Mouse (Mus musculus) adrenal gland, adult (tissue): ENCODE data around the gene Ubald1.

Experiments used
- DNase-seq, 2 experiments: peaks; one replicate each; pipeline ENCODE4 v3.0.0; 2022 to 2023; ENCODE audit warnings: low spot score in 1 of 2; ENCODE audit not compliant: inconsistent age in 2 of 2

Gene Ubald1

DNA sequence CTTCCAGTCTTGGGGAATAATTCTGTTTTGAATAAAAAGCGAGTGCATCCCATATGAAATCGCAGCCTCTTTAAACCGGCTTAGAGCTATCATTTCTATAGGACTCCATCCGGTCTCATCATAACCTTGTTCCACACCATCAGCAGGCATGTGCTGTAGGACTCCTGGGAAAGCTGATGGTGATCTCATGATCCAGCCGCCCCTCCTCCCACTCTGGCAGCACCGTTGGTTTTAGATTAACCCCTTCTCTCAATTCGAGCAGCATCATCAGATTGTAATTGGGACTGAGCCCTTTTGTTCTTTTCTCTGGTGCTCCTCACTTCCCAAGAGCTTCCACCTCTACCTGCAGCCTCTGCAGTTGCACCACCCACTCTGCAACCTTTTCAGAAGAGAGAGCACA lies 21.1 kb upstream of the Ubald1 start:
- no peak for DNase-seq

DNA sequence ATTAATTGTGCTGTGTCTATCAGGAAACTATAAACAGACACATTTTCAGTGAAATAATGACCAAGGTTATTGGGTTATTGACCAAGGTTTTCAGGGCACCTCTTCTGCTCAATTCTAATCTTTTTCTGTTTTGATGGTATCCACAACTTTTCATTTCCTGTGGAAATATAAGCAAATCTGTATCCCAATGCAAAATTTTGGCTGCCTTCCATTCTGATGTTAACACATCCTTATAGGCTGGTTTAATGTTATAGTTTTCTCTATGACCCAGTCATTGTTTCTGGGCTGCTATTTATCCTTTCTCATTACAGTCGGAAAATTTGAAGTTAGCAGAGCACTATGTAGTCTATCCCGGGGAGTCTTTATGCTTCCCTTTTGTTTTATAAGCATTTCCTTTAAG lies 19.6 kb upstream of the Ubald1 start:
- no peak for DNase-seq

DNA sequence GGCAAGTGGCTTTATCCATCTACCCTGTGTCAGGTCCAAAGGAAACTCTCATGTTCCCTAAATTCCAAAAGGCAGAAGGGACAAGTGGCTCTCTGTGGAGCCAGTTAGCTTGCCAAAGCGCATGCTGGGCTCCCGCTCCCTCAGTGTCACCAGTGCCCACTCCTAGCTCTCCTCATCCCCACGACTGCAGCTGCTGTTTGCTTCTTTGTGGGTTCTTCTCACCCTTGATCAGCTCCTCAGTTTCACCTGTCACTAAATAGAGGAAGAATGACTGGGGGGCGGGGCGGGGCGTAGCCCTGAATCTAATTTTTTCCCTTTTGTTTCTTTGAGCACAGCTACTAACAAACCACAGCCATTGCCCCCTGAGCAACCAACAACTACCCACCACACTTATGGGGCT lies 18.8 kb upstream of the Ubald1 start:
- no peak for DNase-seq

DNA sequence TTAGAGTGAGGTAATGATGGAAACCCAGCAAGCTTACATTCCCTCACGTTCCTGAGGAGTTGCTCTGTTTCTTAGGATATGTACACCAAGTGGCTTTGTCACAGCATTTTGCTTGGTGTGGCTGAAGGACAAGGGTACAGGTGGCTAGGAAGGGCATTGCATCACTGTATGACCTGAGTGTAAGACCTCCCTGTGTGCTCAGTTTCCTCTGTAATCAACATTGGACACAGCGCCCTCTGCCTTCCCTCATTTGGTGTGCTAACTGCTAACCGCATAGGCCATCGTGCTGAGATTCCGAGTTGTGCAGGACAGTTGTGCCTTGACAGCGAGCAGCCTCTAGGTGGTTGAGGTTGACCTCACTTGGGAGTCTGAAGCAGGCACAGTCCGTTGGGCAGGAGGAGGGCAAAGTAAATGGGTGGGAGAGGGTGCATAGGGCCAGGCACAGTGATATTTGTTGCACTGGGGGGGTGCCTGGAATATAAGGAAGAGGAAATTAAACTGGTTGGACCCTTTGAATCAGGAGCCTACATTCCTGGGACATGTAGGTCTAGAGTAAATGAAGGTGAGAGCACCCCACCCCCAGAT lies 17.1 kb upstream of the Ubald1 start:
- DNase-seq: no peak

DNA sequence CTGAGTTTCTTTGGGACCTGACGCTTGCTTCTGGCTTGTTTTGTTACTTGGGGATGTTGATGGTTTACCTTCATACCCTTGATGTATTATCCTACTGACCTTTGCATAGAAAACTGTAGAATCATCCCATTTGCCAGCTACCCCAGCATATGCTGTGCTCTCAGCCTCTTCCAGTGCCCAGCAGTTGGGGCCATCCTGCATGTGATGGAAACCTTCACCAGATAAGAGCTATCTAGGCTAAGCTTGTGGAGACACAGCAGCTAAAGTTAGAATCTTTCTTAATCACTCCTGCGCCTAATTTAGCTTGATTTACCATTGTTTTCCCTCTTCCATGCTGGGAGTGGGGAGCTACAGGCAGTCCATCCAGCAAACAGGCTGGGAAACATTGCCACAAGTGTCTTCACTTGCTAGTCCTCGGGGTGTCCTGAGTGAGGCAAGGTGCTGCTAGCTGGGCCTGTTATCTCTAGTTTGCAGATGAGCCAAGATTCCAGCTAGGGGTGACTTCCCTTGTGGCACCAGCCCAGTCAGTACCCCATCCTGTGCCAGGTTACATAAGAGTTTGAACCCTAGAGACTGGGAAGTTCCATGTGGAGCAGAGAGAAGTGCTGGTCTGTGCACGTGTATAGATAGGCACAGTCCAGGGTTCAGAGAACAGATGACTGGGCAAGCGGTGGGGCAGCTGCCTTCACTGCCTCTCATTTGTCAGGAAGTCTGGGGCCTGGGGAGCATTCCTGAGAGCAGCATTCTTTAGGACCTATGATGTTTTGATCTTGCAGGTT lies 16.3 kb upstream of the Ubald1 start:
- DNase-seq: peak; percentile 47 to 85

DNA sequence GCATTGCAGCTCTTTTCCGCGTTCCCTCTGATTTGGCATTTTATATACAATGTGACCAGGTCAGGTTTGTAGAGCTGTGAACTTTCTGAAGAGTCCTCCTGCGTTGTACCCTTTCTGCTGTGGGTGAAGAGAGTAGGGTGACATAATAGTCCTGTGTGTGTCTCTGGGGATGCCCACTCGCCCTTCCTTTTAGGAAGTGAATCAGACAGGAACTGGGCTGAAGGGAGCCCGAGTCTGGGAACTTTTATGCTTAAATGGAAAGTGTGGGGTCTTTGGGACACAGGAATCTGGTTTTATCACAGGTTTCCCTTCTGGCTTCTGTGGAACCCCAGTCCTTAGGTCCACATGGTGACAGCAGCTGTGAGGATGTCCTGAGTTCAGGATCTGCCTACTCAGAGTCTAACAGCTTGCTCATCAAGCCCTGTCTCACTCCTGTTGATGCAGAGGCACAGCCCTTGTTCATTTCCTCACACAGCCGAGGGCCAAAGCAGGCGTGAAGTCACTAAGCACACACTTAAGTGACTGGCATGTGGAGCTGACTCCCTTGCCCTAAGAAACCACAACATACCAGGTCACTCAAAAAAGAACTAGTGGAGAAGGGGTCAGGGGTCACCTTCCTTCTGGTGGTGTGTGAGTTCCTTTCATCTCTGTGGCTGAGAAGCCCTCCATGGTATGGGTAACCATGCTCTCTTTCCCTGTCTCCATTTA lies 14.2 kb upstream of the Ubald1 start:
- no peak for DNase-seq

DNA sequence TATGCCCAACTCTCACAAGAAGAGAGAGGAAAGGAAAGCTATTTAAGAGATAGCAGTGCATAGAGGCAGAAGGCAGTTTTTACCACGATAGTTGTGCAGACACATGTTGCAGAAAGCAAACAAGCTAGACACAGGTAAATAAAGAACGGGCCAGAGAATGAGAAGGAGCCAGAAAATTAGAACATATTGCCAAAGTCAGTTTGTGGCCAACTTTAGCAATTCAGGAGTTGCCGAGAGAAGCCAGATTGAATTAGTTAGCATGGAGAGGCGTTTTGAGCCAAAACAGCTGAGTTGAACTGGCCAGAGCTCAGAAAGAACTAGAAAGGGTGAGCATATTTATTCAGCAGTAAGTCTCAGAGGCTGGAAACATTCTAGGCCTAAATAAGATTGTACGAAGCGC lies 12.1 kb upstream of the Ubald1 start:
- DNase-seq: no peak

DNA sequence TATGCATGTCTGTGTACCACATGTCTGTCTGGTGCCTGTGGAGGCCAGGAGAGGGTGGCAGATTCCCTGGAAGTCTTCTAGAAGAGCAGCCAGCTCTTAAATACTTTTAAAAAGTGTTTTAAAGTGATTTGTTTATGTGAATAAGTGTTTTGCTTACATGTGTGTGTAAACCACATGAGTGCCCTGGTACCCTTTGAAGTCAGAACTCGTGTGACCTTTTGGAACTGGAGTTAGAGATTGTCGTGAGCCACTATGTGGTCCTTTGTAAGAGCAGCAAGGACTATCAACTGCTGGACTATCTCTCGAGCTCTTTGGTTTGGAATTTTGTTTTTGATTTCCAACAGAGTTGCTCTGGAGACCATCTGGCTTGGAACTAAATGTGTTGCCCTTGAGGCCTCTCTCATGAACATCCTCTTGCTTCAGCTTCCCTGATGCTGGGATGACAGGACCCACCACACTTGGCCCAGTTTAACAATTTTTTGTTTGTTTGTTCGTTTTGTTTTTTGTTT lies 10.1 kb upstream of the Ubald1 start:
- DNase-seq: peak in 1 of 2 experiments; percentile 43

DNA sequence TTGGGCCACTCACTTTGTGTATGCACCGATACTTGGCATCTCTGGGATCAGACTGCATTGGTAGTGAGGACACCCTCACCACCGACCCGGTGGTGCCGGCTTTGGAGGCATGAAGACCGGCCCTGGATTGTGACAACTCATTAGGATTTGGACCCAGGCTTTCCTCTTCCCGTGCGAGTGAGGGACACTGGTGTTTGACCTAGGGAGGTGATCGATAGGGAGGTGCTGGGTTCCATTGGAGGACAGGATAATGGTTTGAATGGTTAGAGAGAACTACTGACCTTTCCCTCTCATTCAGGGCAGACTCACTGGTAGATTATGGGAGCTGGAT lies 6.5 kb upstream of the Ubald1 start:
- DNase-seq: no peak

DNA sequence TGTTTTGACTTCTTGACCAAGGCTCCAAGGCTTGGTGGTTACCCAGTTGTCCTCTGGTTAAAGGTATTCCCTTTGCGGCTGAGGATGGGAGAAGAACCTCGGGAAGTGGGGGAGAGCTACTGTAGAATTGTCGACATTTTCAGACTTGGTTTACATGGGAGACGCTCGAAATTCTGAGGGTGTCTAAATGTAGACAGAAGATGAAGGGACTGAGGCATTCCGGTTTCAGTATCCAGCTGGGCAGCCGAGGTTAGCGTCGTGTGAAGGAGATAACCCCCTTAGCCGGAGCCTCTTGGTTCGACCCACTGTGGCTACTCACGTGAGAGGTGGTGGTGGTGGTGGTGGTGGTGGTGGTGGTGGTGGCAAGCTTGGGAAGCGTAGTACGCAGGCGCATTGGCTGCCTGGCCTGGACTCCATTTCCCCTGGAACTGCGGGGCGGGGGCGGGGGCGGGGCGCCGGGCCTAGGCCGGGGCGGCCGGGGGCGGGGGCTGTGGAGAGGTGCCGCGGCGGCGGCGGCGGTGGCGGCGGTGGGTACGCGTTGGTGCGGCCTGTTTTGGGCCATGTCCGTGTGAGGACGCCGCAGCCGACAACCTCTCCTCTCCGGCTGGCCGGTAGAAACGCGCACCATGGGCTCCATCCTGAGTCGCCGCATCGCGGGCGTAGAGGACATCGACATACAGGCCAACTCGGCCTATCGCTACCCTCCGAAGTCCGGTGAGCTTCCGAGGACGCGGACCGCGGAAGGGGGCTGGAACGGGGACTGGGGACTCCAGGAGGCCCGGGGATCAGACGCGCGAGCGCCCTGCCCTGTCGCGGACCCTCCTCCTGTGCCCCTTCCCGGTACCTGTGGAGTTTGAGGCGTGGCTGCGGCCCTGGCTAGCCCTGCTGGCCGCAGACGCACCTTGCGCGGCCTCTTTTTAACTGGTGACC lies 5.9 kb upstream of the Ubald1 start, which contains the start of gene Mgrn1:
Gene Mgrn1, plus strand, starts transcription at position 490 of the 930 bp plus-strand sequence.
- peak; percentile 89 to 94 for DNase-seq

DNA sequence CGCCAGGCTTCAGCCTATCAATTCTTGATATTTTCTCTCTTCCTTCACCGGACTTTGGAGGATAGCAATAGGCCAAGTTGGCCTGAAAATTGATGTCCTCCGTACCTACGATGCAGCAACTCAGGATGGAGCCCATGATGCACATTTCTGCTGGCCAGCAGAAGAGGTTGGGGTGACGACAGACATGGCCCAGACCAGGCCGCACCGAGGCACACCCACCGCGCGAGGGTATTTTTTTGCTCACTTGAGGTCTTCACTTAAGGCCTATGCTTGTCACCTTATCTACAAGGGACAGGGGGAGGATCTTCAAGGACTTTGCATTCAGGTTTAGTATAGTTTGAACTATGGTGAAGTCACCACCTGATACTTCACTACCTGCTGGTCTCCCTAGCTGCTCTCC lies 4.8 kb upstream of the Ubald1 start:
- peak in 1 of 2 experiments; percentile 50 for DNase-seq

DNA sequence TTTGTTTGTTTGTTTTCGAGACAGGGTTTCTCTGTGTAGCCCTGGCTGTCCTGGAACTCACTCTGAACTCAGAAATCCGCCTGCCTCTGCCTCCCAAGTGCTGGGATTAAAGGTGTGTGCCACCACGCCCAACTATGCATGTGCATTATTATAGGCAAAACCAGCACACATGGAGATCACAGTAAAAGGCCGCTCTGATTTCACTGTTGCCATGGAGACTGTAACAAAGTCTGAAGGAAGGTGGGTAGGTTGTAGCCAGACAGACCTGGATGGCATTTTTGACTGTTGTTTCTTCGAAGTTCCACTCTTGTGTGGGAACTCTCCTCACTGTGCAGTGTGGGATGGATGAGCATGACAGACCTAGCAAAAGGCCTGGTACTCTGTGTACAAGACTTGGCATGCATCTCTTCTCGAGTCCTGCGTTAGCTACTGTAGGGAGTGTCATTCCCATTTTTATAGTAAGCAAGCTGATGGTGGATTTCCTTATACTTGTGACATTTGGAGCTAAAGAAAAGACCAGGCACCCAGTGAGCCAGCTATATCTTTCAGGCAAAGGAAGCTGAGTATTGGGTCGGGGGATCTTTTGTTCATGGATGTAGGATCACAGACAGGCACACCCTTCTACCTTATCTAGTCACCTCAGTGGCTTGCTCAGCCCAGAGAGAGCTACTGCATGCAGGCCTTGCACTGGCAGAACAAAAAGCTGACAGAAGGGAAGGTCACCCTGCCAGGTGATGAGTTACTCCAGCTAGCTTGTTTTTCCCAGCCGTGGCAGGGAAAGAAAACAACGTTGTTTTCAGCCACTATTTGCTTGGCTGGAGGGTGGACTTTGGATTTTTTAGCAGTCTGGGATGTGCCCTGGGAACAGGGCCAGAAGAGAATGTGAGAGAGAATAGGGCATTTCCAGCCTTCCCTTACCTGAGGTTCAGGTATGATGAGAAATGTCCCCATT lies 1.6 kb upstream of the Ubald1 start:
- DNase-seq: no peak

DNA sequence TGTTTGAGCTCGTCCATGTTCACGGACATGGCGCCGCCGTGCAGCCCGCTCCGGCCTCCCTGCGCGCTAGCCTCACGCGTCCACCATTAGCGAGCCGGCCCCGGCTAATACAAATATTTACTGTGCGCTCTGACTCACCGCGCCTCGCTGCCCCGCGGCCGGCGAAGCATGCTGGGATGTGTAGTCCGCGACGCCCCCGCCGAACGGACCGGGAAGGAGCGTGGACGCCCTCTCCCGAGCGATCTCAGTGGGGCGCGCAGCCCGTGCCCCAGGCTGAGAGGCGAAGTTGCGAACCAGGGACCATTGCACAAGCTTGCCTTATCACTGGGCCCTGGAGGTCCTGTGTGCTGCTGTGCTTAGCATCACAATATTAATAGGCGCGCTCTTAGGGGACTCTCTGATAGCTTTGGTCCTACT lies 399 bp downstream of the Ubald1 start:
- DNase-seq: peak; percentile 94 to 97

DNA sequence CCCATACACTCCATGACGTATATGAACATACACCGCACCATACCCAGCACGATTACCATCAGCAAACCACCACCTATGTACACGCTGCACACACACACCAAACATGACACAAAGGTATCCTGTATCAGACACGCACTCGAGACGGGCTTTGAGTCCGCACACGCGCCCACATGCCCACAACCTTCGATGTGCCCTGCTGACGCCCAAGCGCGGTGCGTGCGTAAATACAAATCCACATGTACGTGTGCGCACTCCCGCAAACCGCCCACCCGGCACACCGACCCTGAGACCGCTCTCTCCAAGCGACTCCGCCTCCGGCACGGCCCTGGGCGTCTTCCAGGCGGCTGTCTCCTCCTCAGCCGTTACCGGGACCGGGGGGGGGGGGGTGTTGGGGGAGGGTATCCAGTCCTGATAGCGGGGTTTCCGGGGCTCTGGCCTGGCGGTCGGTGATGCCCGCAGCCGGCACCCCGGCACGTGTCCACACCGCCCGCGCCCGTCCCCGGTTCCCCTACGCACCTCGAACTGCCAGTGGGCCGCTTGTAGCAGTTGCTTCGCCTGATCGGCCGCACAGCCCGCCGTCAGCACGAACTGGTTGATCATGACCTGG lies 911 bp downstream of the Ubald1 start:
- peak in 1 of 2 experiments; percentile 67 for DNase-seq

DNA sequence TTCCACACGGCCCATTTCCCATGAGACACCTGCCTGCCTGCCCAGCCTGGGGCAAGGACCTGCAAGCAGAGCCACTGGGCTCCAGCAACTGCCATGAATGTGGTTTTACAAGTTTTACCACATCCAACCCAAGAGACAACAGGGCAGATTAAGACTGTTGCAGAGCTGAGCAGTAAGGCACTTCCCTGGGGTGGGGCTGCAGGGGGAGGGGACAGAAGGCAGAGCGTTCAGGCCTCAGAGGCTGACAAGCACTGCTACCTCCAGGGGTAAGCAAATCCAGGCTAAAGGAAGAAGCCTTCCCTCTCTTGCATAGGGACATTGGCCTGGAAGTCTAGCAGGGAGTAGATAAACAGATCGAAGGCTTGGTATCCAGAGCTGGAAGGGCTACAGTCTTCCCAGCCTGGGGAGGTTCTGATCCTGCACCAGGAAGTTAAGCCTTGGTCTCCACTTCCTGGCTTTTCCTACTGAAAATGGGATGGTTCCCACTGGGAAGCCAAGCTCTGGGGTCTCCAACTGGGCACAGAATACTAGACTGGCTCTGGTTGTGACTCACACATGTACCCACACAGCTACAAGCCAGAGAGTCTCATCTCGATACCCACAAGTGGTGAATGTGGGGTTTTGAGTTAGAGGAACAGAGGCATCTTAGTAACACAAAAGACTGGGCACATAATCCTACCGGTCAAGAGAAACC lies 1.8 kb downstream of the Ubald1 start:
- peak; percentile 38 to 68 for DNase-seq

DNA sequence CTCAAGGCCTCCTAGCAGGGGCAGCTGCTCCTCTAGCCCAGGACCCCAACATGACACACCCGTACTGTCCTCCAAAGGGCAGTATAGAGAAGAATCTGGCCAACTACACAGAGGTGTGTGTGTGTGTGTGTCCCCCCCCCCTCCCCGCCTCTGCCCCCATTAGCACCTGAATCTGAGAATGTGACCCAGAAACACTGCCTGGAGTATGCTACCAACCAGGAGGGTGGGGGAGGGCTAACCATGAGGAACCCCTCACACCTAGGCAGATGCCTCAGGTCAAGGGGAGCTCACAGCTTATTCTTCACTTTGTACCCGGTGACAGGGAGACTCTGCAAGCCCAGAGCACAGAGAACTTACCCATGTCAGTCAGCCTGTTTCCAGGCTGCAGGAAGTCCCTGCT lies 2.4 kb downstream of the Ubald1 start:
- DNase-seq: no peak

DNA sequence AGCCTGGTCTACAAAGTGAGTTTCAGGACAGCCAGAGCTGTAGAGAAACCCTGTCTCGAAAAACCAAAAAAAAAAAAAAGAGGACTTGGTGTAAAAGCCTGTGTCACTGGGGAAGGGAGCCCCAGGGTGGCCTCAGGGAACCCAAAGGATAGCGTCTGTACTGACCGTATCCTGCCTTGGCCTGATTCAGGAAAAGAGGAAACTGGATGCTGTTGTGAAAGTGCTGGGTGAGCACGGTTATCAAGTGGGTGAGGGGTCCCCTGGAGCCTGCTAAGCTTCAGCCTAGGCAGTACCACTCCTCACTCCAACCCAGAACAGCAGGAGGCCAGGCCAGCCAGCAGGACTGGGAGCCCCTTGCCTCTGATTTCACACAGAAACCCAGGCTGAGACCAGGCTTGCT lies 2.9 kb downstream of the Ubald1 start:
- DNase-seq: peak in 1 of 2 experiments; percentile 52

DNA sequence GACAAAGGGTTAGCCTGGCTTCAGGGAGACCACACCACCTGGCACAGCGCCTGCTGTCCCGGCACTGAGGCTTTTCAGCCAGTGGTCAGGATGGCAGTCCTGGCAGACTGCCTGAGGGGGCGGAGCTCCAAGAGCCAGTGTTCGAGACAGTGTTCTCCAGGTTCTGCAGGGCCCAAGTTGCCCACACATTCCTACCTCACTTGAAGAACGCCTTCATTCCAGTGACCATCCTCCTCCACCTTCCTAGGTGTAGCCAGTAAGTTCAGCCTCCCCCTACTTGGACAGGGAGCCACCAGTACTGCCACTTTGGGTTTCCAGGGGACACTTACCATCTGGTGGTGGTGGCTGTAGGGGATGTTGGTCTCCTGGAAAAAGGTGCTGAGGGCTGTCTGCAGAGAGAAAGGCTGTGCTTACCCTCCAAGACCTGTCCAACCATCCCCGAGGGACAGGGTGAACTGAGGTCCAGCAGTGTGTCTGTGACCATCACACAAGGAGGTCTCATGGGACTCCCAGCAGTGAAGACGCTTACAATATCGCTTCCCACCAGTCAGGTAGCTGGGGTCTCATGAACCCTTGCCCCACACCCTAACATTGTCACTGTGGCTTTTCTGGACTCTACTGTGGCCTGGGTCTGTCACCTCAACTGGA lies 4.0 kb downstream of the Ubald1 start:
- DNase-seq: peak; percentile 71 to 83
